Mouse (Mus musculus) myocyte (in vitro differentiated cells): ENCODE data around the gene Notch3. TPM values are rescaled to one million over a fixed set of nuclear protein-coding genes. Genes with fewer than 3 reads are reported as not detected.
"Not testable (repeated sequence)": the region's sequence is repeated elsewhere in the genome, so short reads cannot be mapped to it uniquely, and the experiment has no call there.

ENCODE experiments used
- H3K27me3 ChIP-seq: one replicate; pipeline ENCODE4 v1.6.1; 2011; ENCODE audit not compliant: control insufficient read depth, insufficient read depth, insufficient read length
- H3K36me3 ChIP-seq: one replicate; pipeline ENCODE4 v1.6.1; 2011; ENCODE audit not compliant: control insufficient read depth, insufficient read depth
- H3K4me2 ChIP-seq: one replicate; pipeline ENCODE4 v1.6.1; 2011; ENCODE audit warnings: low read depth, control low read depth
- H3K4me3 ChIP-seq: one replicate; pipeline ENCODE4 v1.5.1; 2011; ENCODE audit warnings: mild to moderate bottlenecking, control low read depth, moderate library complexity
- H3K79me2 ChIP-seq: one replicate; pipeline ENCODE4 v1.6.1; 2011; ENCODE audit not compliant: control insufficient read depth, insufficient read depth
- H3ac ChIP-seq: one replicate; pipeline ENCODE4 v1.6.1; 2011; ENCODE audit not compliant: control insufficient read depth, insufficient read length
- CEBPB ChIP-seq: IDR thresholded peaks from 2 replicates; pipeline ENCODE4 v1.6.1; 2011; ENCODE audit warnings: mild to moderate bottlenecking, moderate library complexity; ENCODE audit not compliant: poor library complexity, insufficient read depth, severe bottlenecking
- E2F4 ChIP-seq: IDR thresholded peaks from one replicate; pipeline ENCODE4 v1.6.1; 2011; ENCODE audit warnings: mild to moderate bottlenecking, control low read depth, moderate library complexity; ENCODE audit not compliant: insufficient read depth
- MAX ChIP-seq: IDR thresholded peaks from one replicate; pipeline ENCODE4 v1.6.1; 2011; ENCODE audit warnings: low read depth, mild to moderate bottlenecking, control low read depth
- MYOD1 ChIP-seq, 3 experiments: IDR thresholded peaks; one replicate each; pipeline ENCODE4 v1.6.1; 2011; ENCODE audit warnings: control low read depth in 2 of 3, low read depth in 2 of 3, mild to moderate bottlenecking in 2 of 3, moderate library complexity in 1 of 3; ENCODE audit not compliant: insufficient read length in 2 of 3, control insufficient read depth in 1 of 3
- MYOG ChIP-seq, 3 experiments: IDR thresholded peaks; one replicate each; pipeline ENCODE4 v1.6.1; 2011; ENCODE audit warnings: control low read depth in 2 of 3, low read depth in 2 of 3, mild to moderate bottlenecking in 2 of 3; ENCODE audit not compliant: insufficient read length in 2 of 3, control insufficient read depth in 1 of 3, insufficient read depth in 1 of 3
- POLR2A ChIP-seq: IDR thresholded peaks from one replicate; pipeline ENCODE4 v1.6.1; 2011; ENCODE audit warnings: low read depth, mild to moderate bottlenecking, control low read depth, moderate library complexity; ENCODE audit not compliant: insufficient read length
- POLR2AphosphoS2 ChIP-seq: IDR thresholded peaks from one replicate; pipeline ENCODE4 v1.6.1; 2011; ENCODE audit warnings: low read depth, control low read depth; ENCODE audit not compliant: insufficient read length
- REST ChIP-seq: IDR thresholded peaks from one replicate; pipeline ENCODE4 v1.6.1; 2011; ENCODE audit warnings: mild to moderate bottlenecking, control low read depth, moderate library complexity; ENCODE audit not compliant: insufficient read depth, insufficient read length
- SRF ChIP-seq: IDR thresholded peaks from one replicate; pipeline ENCODE4 v1.6.1; 2011; ENCODE audit warnings: low read depth; ENCODE audit not compliant: control insufficient read depth, insufficient read length
- TCF12 ChIP-seq: IDR thresholded peaks from one replicate; pipeline ENCODE4 v1.6.1; 2011; ENCODE audit warnings: mild to moderate bottlenecking, control low read depth; ENCODE audit not compliant: poor library complexity, insufficient read depth, severe bottlenecking
- TCF3 ChIP-seq: IDR thresholded peaks from one replicate; pipeline ENCODE4 v1.6.1; 2011; ENCODE audit warnings: low read depth, control low read depth; ENCODE audit not compliant: insufficient read length
- USF1 ChIP-seq: IDR thresholded peaks from one replicate; pipeline ENCODE4 v1.6.1; 2011; ENCODE audit warnings: low read depth, mild to moderate bottlenecking, control low read depth, moderate library complexity
- polyA plus RNA-seq: library from polyadenylated mRNA; unstranded; fragments of >200 nt; fragmentation: generic; extraction: Trizol; gene quantifications from one replicate; pipeline ENCODE4 v1.2.1, GENCODE M21; 2012; ENCODE audit warnings: missing spikeins

Gene Notch3
- polyA plus RNA-seq, 1 experiment, result 84.6 TPM

DNA sequence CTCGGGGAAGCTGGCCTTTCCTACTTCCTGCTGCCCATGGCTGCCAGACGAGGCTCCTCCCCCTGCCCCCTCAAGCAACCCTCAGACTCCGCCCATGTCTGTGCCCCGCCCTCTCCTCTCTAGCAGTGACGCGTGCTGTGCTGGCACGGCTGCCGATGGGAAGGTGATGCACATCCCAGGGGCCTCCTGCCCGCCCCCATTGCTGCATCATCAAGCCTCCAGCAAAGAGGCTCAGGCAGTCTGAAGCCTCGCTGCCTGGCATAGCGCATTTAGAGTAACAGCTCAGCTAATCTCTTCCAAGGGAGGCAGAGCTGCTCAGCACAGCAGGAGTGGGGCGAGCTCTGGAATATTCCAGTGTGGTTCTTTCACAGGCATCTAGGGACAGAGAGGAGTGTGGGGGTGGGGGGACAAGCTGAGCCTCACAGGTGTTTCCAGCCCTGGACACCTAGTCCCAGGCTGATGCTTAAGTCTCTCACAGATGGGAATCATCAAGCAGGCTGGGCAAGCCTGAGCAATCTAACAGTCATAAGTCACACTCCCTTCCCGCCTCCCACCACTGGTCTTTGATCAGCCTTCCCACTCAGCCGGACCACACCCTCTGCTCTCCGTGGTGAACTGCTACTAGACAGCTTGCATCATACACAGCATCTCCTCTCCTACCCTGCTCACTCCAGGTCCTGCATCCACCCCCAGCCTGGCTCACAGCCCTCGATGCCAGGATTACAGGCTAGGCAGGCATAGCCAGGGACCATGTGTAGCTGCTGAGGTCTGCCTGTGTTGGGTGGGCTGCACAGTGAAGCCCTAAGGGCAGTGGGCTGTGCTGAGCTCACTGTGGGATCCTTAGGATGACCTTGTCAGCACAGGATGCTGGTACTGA is 75.0 kb downstream of the Notch3 start:
- H3K27me3 ChIP-seq, H3K36me3 ChIP-seq, H3ac ChIP-seq, H3K79me2 ChIP-seq: not testable (repeated sequence)
- TF ChIP-seq POLR2AphosphoS2 (peak; percentile 42), CEBPB (0 out of 2 replicates have a peak, but pooled peaks have one; percentile 25), POLR2A (peak; percentile 59)
- H3K4me3 ChIP-seq, result peak overlapping the region; percentile 13
- H3K4me2 ChIP-seq, result peak overlapping the region; percentile 89

DNA sequence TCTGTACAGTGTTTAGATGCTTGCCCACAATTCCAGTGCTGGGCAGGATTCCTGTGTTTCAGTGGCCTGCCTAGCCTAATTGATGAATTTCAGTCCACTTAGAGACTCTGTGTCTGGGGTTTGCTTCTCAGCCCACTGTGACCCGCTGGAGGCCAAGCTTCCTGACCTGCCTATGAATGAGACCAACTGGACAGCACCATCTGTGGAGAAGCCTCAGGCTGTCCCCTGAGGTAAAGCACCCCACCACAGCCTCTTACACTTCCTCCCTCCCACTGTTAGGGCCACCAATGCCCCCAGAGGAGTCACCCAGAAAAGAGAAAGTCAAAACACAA is 75.7 kb downstream of the Notch3 start:
- Histone ChIP-seq H3K79me2 (no peaks in the 10 kb centered on the region), H3ac (no peak overlapping the region), H3K27me3 (no peaks in the 10 kb centered on the region), H3K4me3 (peak overlapping the region; percentile 13), H3K36me3 (no peaks in the 10 kb centered on the region), H3K4me2 (peak overlapping the region; percentile 89)
- TF ChIP-seq E2F4 (no peak), MYOG (IDR thresholded peaks at IDR 0.05; ENCODE audit: control insufficient read depth in 1 of 3, insufficient read depth in 1 of 3, insufficient read length in 2 of 3, low read depth in 2 of 3) (no peak), REST (no peak), MAX (no peak), POLR2A (no peak), POLR2AphosphoS2 (no peak), CEBPB (no peak), MYOD1 (IDR thresholded peaks at IDR 0.05; ENCODE audit: control insufficient read depth in 1 of 3, insufficient read length in 2 of 3, low read depth in 2 of 3) (no peak), TCF12 (no peak), TCF3 (no peak), USF1 (no peak), SRF (no peak)

DNA sequence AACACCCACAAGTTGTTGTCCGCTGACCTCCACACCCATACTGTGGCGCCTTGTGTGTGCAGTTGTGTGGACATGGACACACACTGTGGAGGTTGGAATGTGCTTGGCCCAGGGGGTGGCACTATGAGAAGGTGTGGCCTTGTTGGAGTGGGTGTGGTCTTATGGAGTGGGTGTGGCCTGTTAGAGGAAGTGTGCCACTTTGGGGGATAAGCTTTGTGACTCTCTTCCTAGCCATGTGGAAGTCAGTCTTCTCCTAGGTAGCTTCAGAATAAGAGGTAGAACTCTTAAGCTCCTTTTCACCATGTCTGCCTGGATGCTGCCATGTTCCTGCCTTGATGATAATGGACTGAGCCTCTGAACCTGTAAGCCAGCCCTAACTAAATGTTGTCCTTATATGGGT is 79.6 kb downstream of the Notch3 start:
- Histone ChIP-seq H3K79me2 (no peaks in the 10 kb centered on the region), H3K4me2 (no peak overlapping the region), H3ac (no peak overlapping the region), H3K4me3 (no peak overlapping the region), H3K27me3 (no peaks in the 10 kb centered on the region), H3K36me3 (no peaks in the 10 kb centered on the region)
- TF ChIP-seq MYOD1 (IDR thresholded peaks at IDR 0.05; ENCODE audit: control insufficient read depth in 1 of 3, insufficient read length in 2 of 3, low read depth in 2 of 3) (no peak), TCF3 (no peak), POLR2AphosphoS2 (no peak), USF1 (no peak), CEBPB (no peak), MYOG (IDR thresholded peaks at IDR 0.05; ENCODE audit: control insufficient read depth in 1 of 3, insufficient read depth in 1 of 3, insufficient read length in 2 of 3, low read depth in 2 of 3) (no peak), E2F4 (no peak), TCF12 (no peak), SRF (no peak), MAX (no peak), POLR2A (no peak), REST (no peak)

DNA sequence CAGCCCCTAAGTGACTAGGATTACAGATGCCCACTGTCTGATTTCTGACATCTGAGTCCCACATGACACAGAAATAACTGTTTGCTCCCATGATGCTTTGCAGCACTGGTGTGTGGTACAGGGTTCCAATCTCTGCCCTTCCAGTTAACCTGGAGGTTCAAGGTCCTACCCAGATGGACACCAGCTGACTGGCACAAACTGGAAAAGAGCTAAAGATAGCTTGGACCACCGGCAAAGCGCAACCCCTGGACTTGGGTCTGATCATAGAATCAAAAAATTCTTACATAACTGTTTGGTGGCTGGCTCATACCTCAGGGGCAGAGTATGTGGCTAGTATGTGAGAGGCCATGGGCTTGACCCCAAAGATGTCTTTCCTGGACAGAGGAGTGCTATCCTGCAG is 83.3 kb downstream of the Notch3 start:
- Histone ChIP-seq H3K4me3 (no peak overlapping the region), H3K79me2 (no peaks in the 10 kb centered on the region), H3K36me3 (no peaks in the 10 kb centered on the region), H3K27me3 (peaks cover 4% of the 10 kb centered on the region), H3K4me2 (no peak overlapping the region), H3ac (no peak overlapping the region)
- TF ChIP-seq TCF3 (no peak), MYOG (IDR thresholded peaks at IDR 0.05; ENCODE audit: control insufficient read depth in 1 of 3, insufficient read depth in 1 of 3, insufficient read length in 2 of 3, low read depth in 2 of 3) (no peak), POLR2A (no peak)

DNA sequence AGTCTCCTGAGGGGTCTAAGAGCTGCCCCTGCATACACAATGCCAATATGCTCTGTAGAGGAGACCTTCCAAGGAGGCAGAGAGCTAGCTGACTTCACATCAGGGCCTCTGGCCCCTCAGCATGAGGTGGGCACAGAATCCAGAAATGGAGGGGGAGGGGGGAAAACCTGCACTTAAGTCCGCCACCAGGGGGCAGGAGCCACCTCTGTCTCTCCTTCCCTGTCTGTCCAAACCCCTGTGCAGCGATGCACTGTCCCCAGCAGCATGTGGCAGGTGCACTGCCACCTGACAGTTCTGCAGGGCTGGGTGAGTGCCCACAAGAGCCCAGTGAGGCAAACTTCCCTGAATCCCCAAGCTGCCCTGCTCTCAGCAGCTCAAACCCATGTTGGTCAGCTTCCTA is 91.5 kb downstream of the Notch3 start:
- Histone ChIP-seq H3K27me3 (peaks cover 4% of the 10 kb centered on the region), H3ac (no peak overlapping the region), H3K79me2 (no peaks in the 10 kb centered on the region), H3K4me3 (no peak overlapping the region), H3K4me2 (no peak overlapping the region), H3K36me3 (no peaks in the 10 kb centered on the region)
- peak in 1 of 3 experiments; percentile 55 for TF ChIP-seq MYOD1 (IDR thresholded peaks at IDR 0.05; ENCODE audit: control insufficient read depth in 1 of 3, insufficient read length in 2 of 3, low read depth in 2 of 3)
- TF ChIP-seq POLR2AphosphoS2, result no peak
- peak in 1 of 3 experiments; percentile 48 for TF ChIP-seq MYOG (IDR thresholded peaks at IDR 0.05; ENCODE audit: control insufficient read depth in 1 of 3, insufficient read depth in 1 of 3, insufficient read length in 2 of 3, low read depth in 2 of 3)
